10 mouse cellular contexts compared by ENCODE assay signal in the genomic region with DNA sequence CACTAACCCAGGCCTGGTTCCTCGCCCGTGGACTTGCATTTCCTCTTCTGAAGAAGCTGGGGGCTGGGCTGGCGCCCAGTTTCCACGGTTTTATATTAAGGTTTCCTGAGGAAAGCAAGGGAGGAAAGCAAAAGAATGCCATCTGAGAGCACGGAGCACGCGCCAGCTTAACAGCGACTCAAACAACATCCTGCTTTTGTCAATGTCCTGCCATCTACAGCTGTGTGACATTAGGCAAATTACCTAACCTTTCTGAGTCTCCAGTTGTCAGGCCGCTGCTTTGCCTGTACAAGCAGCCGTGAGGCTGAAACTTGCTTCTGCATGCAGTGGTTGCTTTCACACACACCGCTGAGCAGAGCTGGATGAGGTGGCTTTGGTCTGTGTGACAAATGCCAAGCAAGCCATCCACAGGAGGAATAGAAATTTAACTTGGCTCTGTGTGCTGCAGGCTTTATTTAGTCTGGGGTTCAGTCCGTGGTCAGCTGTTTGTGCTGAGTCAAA. TPM values are rescaled to one million over a fixed set of nuclear protein-coding genes. Genes with fewer than 3 reads are reported as not detected.
DNase-seq lines count a peak whose midpoint lies in the region; ATAC-seq lines count a peak whose summit lies in the region.
"Had no signal": no experiment of that assay in that cellular context is flagged by ENCODE, and none has a peak within 500 bp of the region (broad histone marks: within the 10 kb centered on the region; RNA-seq: fewer than 3 reads in every experiment).

No protein-coding gene starts in this region.

- DNase-seq in frontal cortex, postnatal 14 days (ENCODE audit: low spot score in 2 of 2) = no peak
- DNase-seq in A20 (ENCODE audit: low read depth, low spot score) = peak; percentile 90
- DNase-seq in gastrocnemius, postnatal 25 days = peak; percentile 22
- DNase-seq in kidney, postnatal 25 days = peak; percentile 60 to 79
- no peak for DNase-seq in urinary bladder, postnatal 25 days (ENCODE audit: low spot score)
- no peak for DNase-seq in cerebellum, postnatal 4 days (ENCODE audit: low spot score in 2 of 2)

- peak; percentile 10; the same call in 1 of the 2 replicates for ATAC-seq in frontal cortex, adult (ENCODE audit: low TSS enrichment)
- ATAC-seq in neutrophil, adult 5-6 weeks (ENCODE audit: extremely low read depth, insufficient number of reproducible peaks, low FRiP score, poor library complexity, severe bottlenecking) = peak; percentile 22; the same call in 1 of the 2 replicates

RNA-seq across cellular contexts. Expression of a gene that starts 41.8 kb away (rescaled TPM):
- 10 to 100 TPM; 38.2 to 43.5 TPM for total RNA-seq in gastrocnemius, postnatal 25 days (2021)
- 194 and 211 TPM in 2 replicates for total RNA-seq in neutrophil, adult 5-6 weeks (2017)

RNA-seq across cellular contexts. Expression of a gene that starts 48.8 kb away (rescaled TPM):
- not detected for total RNA-seq in gastrocnemius, postnatal 25 days (2021)
- not detected in 2 replicates for total RNA-seq in neutrophil, adult 5-6 weeks (2017)
- total RNA-seq: gastrocnemius, postnatal 4 days; MEL had no signal

Comparison
In these comparisons a context has a peak if more than half of its experiments do, and no peak if none do; other contexts are left out.
1. DNase-seq: peak in A20 (single experiment), gastrocnemius, postnatal 25 days (single experiment) and kidney, postnatal 25 days (2 of 2); none in frontal cortex, postnatal 14 days (0 of 2), urinary bladder, postnatal 25 days (single experiment) and cerebellum, postnatal 4 days (0 of 2).